Mouse (Mus musculus) CH12.LX (cell line): ENCODE results near the gene Nsmce1. TPM values are rescaled to one million over a fixed set of nuclear protein-coding genes. Genes with fewer than 3 reads are reported as not detected.

Source experiments
- DNase-seq: peaks from one replicate; pipeline ENCODE4 v3.0.0-alpha.2; 2013; ENCODE audit errors: extremely low read depth
- H3K27ac ChIP-seq: 2 replicates; pipeline ENCODE4 v1.5.1; 2012; ENCODE audit warnings: low read depth, mild to moderate bottlenecking, control low read depth, moderate library complexity; ENCODE audit not compliant: insufficient read depth
- H3K27me3 ChIP-seq: replicated peaks from 2 replicates; pipeline ENCODE3; 2012; ENCODE audit warnings: inconsistent platforms
- H3K36me3 ChIP-seq, 2 experiments: replicated peaks in 1 of 2; 2 replicates each; pipeline versions ENCODE3 to v1.6.1; 2012; ENCODE audit warnings: inconsistent platforms in 1 of 2, low read length in 1 of 2, mild to moderate bottlenecking in 1 of 2, mixed read lengths in 1 of 2, moderate library complexity in 1 of 2; ENCODE audit not compliant: control insufficient read depth in 1 of 2, insufficient read depth in 1 of 2
- H3K4me1 ChIP-seq, 2 experiments: 2 replicates each; pipeline ENCODE4 v1.6.1; 2012; ENCODE audit warnings: inconsistent platforms in 1 of 2, moderate library complexity in 1 of 2; ENCODE audit not compliant: insufficient read depth in 2 of 2, control insufficient read depth in 1 of 2
- H3K4me2 ChIP-seq: 2 replicates; pipeline ENCODE4 v1.6.1; 2012; ENCODE audit warnings: low read depth, mild to moderate bottlenecking, control low read depth; ENCODE audit not compliant: poor library complexity, insufficient read depth, severe bottlenecking
- H3K4me3 ChIP-seq, 3 experiments: fragments of 150-350 bp in 1 of 3; sonication (generic) in 1 of 3; replicated peaks in 1 of 3; 2 replicates each; pipeline versions ENCODE3 to v1.5.1; 2011 to 2012; ENCODE audit warnings: low read depth in 2 of 3, low read length in 2 of 3, mild to moderate bottlenecking in 2 of 3, moderate library complexity in 2 of 3, control low read depth in 1 of 3, improper control_type of control experiment in 1 of 3, inconsistent platforms in 1 of 3, mixed read lengths in 1 of 3; ENCODE audit not compliant: poor library complexity in 1 of 3
- H3K79me2 ChIP-seq: replicated peaks from 2 replicates; pipeline ENCODE4 v1.6.1; 2012; ENCODE audit warnings: mild to moderate bottlenecking, moderate library complexity; ENCODE audit not compliant: control insufficient read depth, poor library complexity, insufficient read depth, severe bottlenecking; ENCODE audit errors: extremely low read depth
- H3K9ac ChIP-seq: 2 replicates; pipeline ENCODE4 v1.6.1; 2012; ENCODE audit warnings: low read depth, mild to moderate bottlenecking, control low read depth, moderate library complexity; ENCODE audit not compliant: insufficient read depth
- H3K9me3 ChIP-seq: replicated peaks from 2 replicates; pipeline ENCODE3; 2012; ENCODE audit warnings: low read length, inconsistent platforms, mixed read lengths
- CHD1 ChIP-seq: IDR thresholded peaks from 2 replicates; pipeline ENCODE4 v1.6.1; 2012; ENCODE audit warnings: low read depth, low read length, improper control_type of control experiment, inconsistent platforms
- CHD2 ChIP-seq: IDR thresholded peaks from 2 replicates; pipeline ENCODE4 v1.6.1; 2011; ENCODE audit warnings: low read length, improper control_type of control experiment
- CTCF ChIP-seq, 2 experiments: IDR thresholded peaks in 1 of 2; conservative IDR thresholded peaks in 1 of 2; 2 replicates each; pipeline ENCODE4 v1.5.1; 2011 to 2012; ENCODE audit warnings: low read depth in 2 of 2, low read length in 2 of 2, improper control_type of control experiment in 1 of 2, inconsistent platforms in 1 of 2, mild to moderate bottlenecking in 1 of 2, moderate library complexity in 1 of 2
- ELF1 ChIP-seq: IDR thresholded peaks from 2 replicates; pipeline ENCODE4 v1.6.1; 2014; ENCODE audit warnings: low read depth, mild to moderate bottlenecking, inconsistent platforms, low read length, improper control_type of control experiment
- GABPA ChIP-seq: IDR thresholded peaks from 2 replicates; pipeline ENCODE4 v1.6.1; 2012; ENCODE audit warnings: low read depth, low read length, improper control_type of control experiment, inconsistent platforms; ENCODE audit not compliant: insufficient replicate concordance
- HCFC1 ChIP-seq: IDR thresholded peaks from 2 replicates; pipeline ENCODE4 v1.6.1; 2012; ENCODE audit warnings: low read depth, mild to moderate bottlenecking, inconsistent platforms, low read length, improper control_type of control experiment
- JUN ChIP-seq: IDR thresholded peaks from 2 replicates; pipeline ENCODE4 v1.6.1; 2011; ENCODE audit warnings: low read depth, mild to moderate bottlenecking, low read length, improper control_type of control experiment, moderate library complexity; ENCODE audit not compliant: insufficient read depth
- JUND ChIP-seq: conservative IDR thresholded peaks from 2 replicates; pipeline ENCODE4 v1.6.1; 2011; ENCODE audit warnings: low read depth, low read length, improper control_type of control experiment
- MAX ChIP-seq: IDR thresholded peaks from 2 replicates; pipeline ENCODE4 v1.6.1; 2011; ENCODE audit warnings: low read length, improper control_type of control experiment
- MXI1 ChIP-seq: IDR thresholded peaks from 2 replicates; pipeline ENCODE4 v1.6.1; 2011; ENCODE audit warnings: mild to moderate bottlenecking, low read depth, low read length, improper control_type of control experiment
- NELFE ChIP-seq: IDR thresholded peaks from 2 replicates; pipeline ENCODE4 v1.6.1; 2011; ENCODE audit warnings: low read depth, low read length, improper control_type of control experiment
- NRF1 ChIP-seq: IDR thresholded peaks from 2 replicates; pipeline ENCODE4 v1.6.1; 2014; ENCODE audit warnings: low read depth, mild to moderate bottlenecking, inconsistent platforms, low read length, improper control_type of control experiment, moderate library complexity
- PAX5 ChIP-seq: IDR thresholded peaks from 2 replicates; pipeline ENCODE4 v1.6.1; 2012; ENCODE audit warnings: low read length, inconsistent platforms, mixed read lengths
- POLR2A ChIP-seq: IDR thresholded peaks from 2 replicates; pipeline ENCODE4 v1.6.1; 2011; ENCODE audit warnings: low read depth, mild to moderate bottlenecking, improper control_type of control experiment, low read length
- RCOR1 ChIP-seq: conservative IDR thresholded peaks from 2 replicates; pipeline ENCODE4 v1.6.1; 2012; ENCODE audit warnings: low read depth, mild to moderate bottlenecking, inconsistent platforms, low read length, improper control_type of control experiment
- TBP ChIP-seq: conservative IDR thresholded peaks from 2 replicates; pipeline ENCODE4 v1.6.1; 2011; ENCODE audit warnings: low read depth, low read length, improper control_type of control experiment
- UBTF ChIP-seq: IDR thresholded peaks from 2 replicates; pipeline ENCODE4 v1.6.1; 2012; ENCODE audit warnings: low read depth, mild to moderate bottlenecking, inconsistent platforms, low read length, improper control_type of control experiment, moderate library complexity
- USF1 ChIP-seq: IDR thresholded peaks from 2 replicates; pipeline ENCODE4 v1.6.1; 2014; ENCODE audit warnings: low read depth, mild to moderate bottlenecking, inconsistent platforms, low read length, improper control_type of control experiment
- USF2 ChIP-seq: conservative IDR thresholded peaks from 2 replicates; pipeline ENCODE4 v1.6.1; 2011; ENCODE audit warnings: low read depth, low read length, improper control_type of control experiment
- ZMIZ1 ChIP-seq: IDR thresholded peaks from 2 replicates; pipeline ENCODE4 v1.6.1; 2012; ENCODE audit warnings: low read depth, mild to moderate bottlenecking, inconsistent platforms, low read length, improper control_type of control experiment
- ZNF384 ChIP-seq: IDR thresholded peaks from 2 replicates; pipeline ENCODE4 v1.6.1; 2012; ENCODE audit warnings: low read depth, low read length, improper control_type of control experiment, inconsistent platforms
- dilution Hi-C: fragments of 300-500 bp; cut with MboI; formaldehyde crosslinking; loops from 2 replicates; pipeline ENCODE4 v1.14.3; 2020; ENCODE audit warnings: low sequenced_read_pairs; ENCODE audit not compliant: extremely low pct_unique_long_range_greater_than_20kb, extremely low pct_ligation_motif_present
- in situ Hi-C: fragments of 300-500 bp; cut with MboI; formaldehyde crosslinking; loops from 3 replicates; pipeline ENCODE4 v1.14.3; 2019; ENCODE audit warnings: low sequenced_read_pairs, low pct_ligation_motif_present, low pct_unique_long_range_greater_than_20kb, mixed read lengths
- polyA plus RNA-seq: library from polyadenylated mRNA; unstranded; fragments of >175 nt; gene quantifications from 2 replicates; pipeline ENCODE4 v1.2.1, GENCODE M21; 2012; ENCODE audit warnings: low read depth; ENCODE audit not compliant: insufficient read length
- total RNA-seq, 2 experiments: library from RNA; depleted of rRNA; stranded (reverse); fragments of 300-350 nt in 1 of 2; fragments of >200 nt in 1 of 2; gene quantifications; 2 replicates each; pipeline ENCODE4 v1.2.3; 2012 to 2014

The Nsmce1 gene
- total and polyA plus RNA-seq, 3 experiments = 52.0 to 74.8 (median 61.9) TPM

DNA sequence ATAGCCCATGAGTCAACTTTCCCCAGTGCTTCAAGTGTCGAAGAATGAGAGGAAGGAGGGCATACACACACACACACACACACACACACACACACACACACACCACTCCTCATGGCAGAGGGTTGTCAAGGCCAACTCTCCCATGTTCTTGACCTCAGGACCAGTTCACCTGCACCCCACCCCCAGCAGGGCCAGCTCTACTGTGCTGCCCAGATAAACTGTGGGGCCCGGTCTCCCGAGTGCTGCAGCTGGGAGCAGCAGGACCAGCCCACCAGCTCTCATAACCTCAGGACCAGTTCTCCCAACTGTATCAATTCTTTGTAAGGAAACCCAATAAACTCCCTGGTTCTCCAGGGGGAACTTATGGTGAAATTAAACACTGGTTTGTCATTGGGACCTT is 28.3 kb upstream of the Nsmce1 start (continued):
- no peak for TF ChIP-seq RCOR1
- TF ChIP-seq, all 38 proteins: peak for 0

DNA sequence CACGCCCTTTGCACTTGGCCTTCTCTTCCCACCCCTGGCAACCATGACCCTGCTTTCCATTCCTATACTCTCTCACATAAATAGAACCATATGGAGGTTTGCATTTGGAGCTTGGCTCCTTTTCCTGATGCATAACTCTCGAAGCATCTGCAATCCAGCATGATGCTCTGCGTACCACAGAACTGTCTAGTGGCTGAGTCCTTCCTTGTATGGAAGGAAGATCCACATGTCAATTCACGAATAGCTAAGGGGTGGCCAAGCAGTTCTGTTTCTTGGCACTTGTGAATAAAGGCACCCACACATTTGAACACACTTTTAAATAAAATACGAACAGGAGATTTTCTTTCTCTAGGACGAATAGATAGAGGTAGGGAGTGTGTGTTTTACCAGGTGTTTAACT is 26.1 kb upstream of the Nsmce1 start:
- Histone ChIP-seq H3K36me3 (no peaks in the 10 kb centered on the region), H3K4me2 (no peak overlapping the region), H3K27me3 (no peaks in the 10 kb centered on the region), H3K79me2 (no peaks in the 10 kb centered on the region), H3K9me3 (peaks cover 9% of the 10 kb centered on the region), H3K9ac (no peak overlapping the region), H3K27ac (no peak overlapping the region), H3K4me3 (no peak overlapping the region), H3K4me1 (no peaks in the 10 kb centered on the region)
- TF ChIP-seq ZMIZ1 (no peak), UBTF (no peak), NELFE (no peak), GABPA (no peak), CHD1 (no peak), NRF1 (no peak), ZNF384 (no peak), TBP (no peak), CTCF (conservative IDR thresholded peaks at IDR 0.05 in 1 of 2, IDR thresholded peaks at IDR 0.05 in 1 of 2; ENCODE audit: low read depth in 2 of 2, low read length in 2 of 2) (no peak), MAX (no peak)
- no peak for DNase-seq
- in situ Hi-C loops = loop anchor here (5.0 kb wide), 1 partner anchor 35 kb away; the partner anchor contains the start of gene Il4ra
- dilution Hi-C loops = no loop called here

DNA sequence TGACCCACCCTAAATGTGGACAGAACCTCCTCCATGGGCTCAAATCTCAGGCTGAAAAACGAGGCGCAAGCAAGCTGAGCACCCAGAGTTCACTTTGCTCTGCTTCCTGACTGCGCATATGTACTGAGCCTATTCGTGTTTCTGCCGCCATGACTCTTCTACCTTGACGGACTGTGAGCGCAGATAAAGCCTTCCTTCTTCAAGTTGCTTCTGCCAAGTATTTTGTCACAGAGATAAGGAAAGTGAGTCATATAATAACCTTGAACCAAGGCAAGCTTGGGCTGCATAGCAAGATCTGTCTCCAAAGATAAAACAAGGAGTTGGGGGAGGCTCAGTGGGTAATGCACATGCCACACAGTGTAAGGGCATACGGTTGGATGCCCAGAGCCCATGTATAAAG is 25.3 kb upstream of the Nsmce1 start:
- DNase-seq = no peak
- H3K79me2 ChIP-seq = no peaks in the 10 kb centered on the region
- dilution Hi-C loops = no loop called here

More for the DNA sequence above, 25.3 kb upstream of the Nsmce1 start:
- H3K9ac ChIP-seq = no peak overlapping the region
- no peaks in the 10 kb centered on the region for H3K36me3 ChIP-seq
- no peak overlapping the region for H3K4me2 ChIP-seq
- H3K9me3 ChIP-seq = peaks cover 9% of the 10 kb centered on the region
- H3K27ac ChIP-seq = no peak overlapping the region
- H3K4me1 ChIP-seq = peaks cover 2 to 3% of the 10 kb centered on the region in 2 experiments; a peak in 3 of 4 replicates
- no peak overlapping the region for H3K4me3 ChIP-seq
- in situ Hi-C loops = loop anchor here (5.0 kb wide), 1 partner anchor 36 kb away; the partner anchor contains the start of gene Il4ra
- TF ChIP-seq MXI1 (no peak), PAX5 (no peak), JUND (no peak), UBTF (no peak), ELF1 (no peak), TBP (no peak), CHD2 (no peak), USF1 (no peak), USF2 (no peak), POLR2A (no peak), HCFC1 (no peak), NELFE (no peak), JUN (no peak), ZMIZ1 (no peak), ZNF384 (no peak), CHD1 (no peak)
- no peaks in the 10 kb centered on the region for H3K27me3 ChIP-seq
